Mouse (Mus musculus) cerebellum, adult 11 months (tissue): ENCODE measurements around the gene Ss18l2.

ENCODE experiments used
- DNase-seq: peaks from one replicate; pipeline ENCODE4 v3.0.0; 2022

Gene Ss18l2

GRCm38 (mm10) chr9:121760271-121761090 is 50.4 kb downstream of the Ss18l2 start:
- peak; percentile 48 for DNase-seq

DNA sequence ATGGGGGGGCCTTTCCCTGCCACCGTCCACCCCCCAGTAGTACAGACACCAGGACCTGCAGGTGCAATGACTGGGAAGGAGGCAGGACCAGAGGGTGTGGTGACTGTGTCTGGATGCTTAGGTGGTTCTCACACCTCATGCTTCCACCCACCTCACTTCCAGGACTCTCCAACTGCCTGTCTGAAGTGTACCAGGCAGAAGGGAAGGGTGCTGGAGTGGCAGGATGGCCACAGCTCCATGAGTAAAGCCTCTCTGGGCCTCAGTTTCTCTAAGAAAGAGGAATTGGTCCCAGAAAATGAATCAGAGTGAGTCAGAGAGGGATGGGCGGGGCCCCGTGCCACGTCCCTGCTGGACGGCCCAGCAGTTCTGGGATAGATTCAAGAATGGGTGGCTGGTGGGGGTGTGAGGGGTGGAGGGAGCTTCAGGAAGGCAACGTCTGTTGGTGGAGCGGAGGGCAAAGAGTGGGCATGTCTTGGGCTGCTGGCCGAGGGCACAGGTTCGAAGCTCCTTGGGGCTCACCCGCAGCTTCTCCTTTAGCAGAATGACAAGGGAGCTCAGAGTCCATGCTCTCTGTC is 51.0 kb downstream of the Ss18l2 start:
- no peak for DNase-seq

DNA sequence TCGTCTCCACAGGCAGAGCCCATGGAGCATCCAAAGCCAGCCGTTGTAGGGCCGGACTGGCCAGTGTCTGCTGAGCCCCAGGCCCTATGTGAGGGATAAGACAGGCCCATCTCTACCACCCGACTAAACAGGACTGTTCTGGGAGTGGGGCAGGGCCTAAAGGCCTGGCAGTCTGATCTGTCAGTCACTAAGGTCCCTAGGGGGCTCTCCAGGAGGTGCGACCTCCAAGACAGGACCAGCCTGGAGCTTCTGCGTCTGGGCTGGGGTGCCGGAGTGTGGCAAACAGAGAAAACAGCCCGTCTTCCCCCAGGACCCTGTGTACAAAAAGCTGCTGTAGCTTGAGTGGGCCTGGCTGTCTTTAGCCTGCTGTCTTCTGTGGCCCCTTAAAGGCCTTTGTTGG is 51.7 kb downstream of the Ss18l2 start:
- DNase-seq = no peak

- no peak for DNase-seq
Observed at GRCm38 (mm10) chr9:121762248-121762647, 52.1 kb downstream of the Ss18l2 start.

DNA sequence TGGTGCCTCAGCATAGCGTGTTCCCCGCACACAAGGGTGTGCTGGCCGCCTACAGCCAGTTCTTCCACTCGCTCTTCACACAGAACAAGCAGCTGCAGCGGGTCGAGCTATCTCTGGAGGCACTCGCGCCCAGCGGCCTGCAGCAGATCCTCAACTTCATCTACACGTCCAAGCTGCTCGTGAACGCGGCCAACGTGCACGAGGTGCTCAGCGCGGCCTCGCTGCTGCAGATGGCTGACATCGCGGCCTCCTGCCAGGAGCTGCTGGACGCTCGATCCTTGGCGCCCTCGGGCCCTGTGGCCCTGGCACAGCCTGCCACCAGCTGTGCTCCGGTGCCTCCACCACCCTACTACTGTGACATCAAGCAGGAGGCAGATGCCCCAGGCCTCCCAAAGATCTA is 52.6 kb downstream of the Ss18l2 start:
- no peak for DNase-seq
